Mouse (Mus musculus) lung, postnatal 4 days (tissue): ENCODE measurements around the gene Olfr601.
"Not testable (repeated sequence)": the region's sequence is repeated elsewhere in the genome, so short reads cannot be mapped to it uniquely, and the experiment has no call there.

Experiments
- DNase-seq, 2 experiments: peaks; one replicate each; pipeline ENCODE4 v3.0.0; 2021

The Olfr601 gene

DNA sequence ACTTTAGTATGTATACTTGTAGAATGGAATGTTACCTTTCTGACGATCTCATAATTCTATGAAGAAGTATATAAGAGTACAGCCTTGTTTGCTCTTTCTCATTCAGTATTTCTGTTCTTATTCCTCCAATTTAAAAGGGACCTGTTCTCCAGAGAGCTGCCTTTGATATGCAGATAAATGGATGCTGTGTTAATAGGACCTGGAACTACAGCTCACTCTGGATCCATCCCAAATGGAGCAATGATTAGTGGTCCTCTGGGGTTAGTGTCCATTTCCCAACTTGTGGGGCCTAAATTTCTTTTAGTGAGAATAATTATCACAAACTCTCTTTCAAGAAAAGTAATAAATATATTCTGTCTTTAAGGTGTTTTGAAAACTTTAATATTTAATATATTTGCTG lies at the start of gene Olfr601:
Olfr601 (minus strand) TSS at position 101 of the 400 bp plus-strand sequence.
- DNase-seq: no peak

DNA sequence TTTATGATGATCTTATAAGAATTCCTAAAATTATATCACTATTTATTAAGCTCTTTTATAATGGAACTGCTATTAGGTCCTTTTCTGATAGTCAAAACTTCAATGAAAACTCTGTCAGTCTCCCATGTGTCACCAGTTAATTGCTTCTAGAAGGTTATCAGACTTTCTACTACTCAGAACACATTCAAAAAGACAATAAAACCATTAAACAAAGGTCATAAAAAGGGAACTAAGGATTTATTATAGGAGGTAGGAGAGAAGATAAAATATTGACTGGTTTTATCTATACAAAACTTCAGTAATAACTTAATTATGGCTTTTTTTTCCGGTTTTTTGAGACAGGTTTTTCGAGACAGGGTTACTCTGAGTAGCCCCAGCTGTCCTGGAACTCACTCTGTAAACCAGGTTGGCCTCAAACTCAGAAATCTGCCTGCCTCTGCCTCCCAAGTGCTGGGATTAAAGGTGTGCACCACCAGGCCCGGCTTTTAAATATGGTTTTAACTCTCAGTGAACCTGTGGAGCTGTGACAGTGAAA lies 44.1 kb upstream of the Olfr601 start:
- not testable (repeated sequence) for DNase-seq

- DNase-seq: no peak
Measured at GRCm38 (mm10) chr7:103398981-103399380, 36.5 kb upstream of the Olfr601 start.

DNA sequence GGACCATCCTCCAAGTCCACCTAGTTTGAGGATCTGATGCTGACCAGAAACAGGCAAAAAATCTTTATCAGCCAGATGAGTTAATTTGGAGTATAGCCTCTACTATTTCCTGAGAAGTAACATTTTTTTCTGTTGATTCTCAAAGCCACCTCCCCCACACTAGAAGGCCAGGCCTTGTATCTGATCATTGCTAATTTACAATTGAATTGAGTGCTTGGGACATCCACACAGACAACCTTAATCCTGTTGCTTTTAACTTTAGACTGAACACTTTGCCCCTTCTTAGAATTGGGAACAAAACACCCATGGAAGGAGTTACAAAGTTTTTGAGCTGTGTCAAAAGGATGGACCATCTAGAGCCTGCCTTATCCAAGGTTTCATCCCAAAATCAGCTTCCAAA lies 35.3 kb upstream of the Olfr601 start:
- DNase-seq: no peak

DNA sequence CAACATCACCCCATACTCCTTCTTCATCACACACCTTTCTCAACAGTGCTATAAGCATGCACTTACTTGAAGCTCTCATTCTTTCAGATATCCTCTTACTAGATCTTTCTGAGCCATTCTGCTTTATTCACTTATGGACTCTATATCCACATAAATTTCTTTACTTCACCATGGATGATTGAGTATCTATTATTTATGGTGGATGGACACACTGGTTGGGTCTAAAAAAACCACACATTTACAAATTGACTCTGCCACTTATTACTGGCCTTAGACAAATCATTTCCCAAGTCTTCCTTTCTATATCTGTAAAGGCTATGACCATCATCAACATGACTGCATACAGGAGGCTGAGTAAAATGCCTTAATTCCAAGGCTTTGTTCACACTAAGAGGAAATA lies 23.6 kb upstream of the Olfr601 start, which contains the start of gene Olfr603:
Olfr603 (minus strand) TSS at position 101 of the 400 bp plus-strand sequence.
- no peak for DNase-seq

GRCm38 (mm10) chr7:103349569-103349968 lies 12.9 kb downstream of the Olfr601 start, which contains the start of gene Olfr600:
Olfr600 (minus strand) TSS chr7:103349669.
- DNase-seq: no peak

- no peak for DNase-seq
Measured at GRCm38 (mm10) chr7:103335617-103336016, 26.8 kb downstream of the Olfr601 start, which contains the start of gene Olfr599. Olfr599 (plus strand) TSS chr7:103335917.

DNA sequence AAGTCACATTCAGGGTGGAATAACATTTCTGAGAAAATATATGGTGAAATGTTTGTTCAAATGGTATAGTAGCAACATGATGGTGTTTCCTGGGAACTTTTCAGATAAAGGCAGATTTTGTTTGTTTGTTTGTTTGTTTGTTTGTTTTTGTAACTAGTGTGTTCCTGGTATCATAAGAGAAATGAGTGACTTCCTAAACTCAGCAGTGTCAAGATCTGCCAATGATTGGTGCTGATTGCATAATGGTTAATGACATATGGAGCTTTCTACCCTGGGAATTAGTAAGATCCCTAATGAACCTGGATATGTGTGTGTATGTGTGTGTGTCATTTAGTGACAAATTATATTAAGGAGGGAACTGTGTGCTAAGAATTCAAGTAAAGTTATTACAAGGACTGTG lies 39.2 kb downstream of the Olfr601 start, which contains the start of gene Olfr598:
Olfr598 (plus strand) TSS at position 301 of the 400 bp plus-strand sequence.
- DNase-seq: no peak

DNA sequence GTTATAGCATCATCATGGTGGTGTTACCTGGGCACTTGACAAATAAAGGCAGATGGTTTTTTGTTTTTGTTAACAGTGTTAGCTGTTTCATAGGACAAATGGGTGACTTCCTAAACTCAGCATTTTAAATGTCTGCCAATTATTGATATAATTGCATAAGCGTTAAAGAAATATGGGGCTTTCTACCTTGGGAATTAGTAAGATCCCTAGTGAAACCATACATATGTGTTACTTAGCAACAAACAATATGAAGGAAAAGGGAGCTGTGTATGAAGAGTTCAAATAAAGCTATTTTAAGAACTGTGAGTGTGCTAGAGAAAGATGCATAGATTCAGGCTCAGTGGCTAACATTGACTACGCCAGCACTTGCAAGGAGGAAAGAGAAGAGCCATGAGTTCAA lies 46.4 kb downstream of the Olfr601 start, which contains the start of gene Olfr597:
Olfr597 (plus strand) TSS at position 301 of the 400 bp plus-strand sequence.
- DNase-seq: not testable (repeated sequence)
